Mouse (Mus musculus) CH12F3 (cell line): ENCODE data around the gene Gm20388.

ENCODE experiments used
- in situ Hi-C: fragments of 300-500 bp; cut with MboI; formaldehyde crosslinking; loops from 2 replicates; pipeline ENCODE4 v1.14.3; 2020; ENCODE audit warnings: low sequenced_read_pairs

The Gm20388 gene

DNA sequence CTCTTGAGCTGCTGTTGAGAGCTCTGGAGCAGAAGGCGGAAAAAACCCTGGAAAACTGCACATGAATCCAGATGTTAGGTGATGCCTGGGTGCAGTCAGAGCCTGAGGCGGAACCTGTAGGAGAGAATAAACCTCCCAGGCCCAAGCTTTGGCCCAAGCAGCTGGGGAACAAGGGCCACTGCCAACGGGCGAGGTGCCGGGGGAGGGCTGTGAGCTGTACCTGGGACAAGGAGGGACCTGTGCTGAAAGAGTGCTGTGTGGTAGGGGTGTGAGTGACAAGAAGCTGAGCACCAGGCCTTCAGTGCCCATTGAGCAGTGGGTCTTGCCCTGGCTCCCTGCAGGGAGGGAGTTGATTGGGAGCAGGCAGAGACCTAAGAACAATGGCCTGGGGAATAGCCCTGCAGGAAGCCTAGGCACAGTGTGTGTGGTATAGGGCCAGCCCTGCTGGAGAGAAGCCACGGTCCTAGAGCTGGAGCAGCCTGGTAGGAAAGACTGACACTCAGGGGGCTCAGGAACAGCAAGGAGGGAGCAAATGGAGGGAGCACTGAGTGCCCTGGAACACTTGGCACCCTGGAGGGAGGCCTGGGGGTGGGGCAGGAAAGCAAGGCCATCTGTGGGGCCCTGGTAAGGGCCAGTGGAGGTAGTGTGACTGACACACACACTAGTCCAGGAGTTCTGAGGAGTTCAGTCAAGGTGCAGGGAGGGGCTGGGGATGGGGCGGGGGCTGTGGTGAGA, 2056.2 kb downstream of the Gm20388 start:
- in situ Hi-C loops, result no loop called here

GRCm38 (mm10) chr8:121967977-121968376, 2057.3 kb downstream of the Gm20388 start:
- in situ Hi-C loops, result no loop called here

DNA sequence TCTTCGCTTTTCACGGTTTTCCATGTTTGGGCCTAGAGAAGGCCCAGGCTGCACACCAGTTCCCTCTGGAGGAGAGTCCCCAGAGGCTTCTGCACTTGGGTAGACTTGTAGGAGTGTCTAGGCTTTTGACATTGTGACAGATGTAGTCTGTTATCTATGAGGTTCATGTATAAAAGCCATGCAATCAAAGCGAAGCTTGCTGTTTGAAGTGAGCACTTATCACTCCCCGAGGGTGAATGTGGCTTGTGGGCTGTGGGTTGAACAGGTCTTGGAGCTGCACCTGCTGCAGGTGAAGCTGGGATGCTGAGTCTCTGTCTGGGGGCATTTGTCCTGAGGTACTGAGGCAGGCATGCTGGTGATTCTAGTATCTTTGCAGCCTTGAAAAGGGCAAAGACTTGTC, 2057.9 kb downstream of the Gm20388 start:
- in situ Hi-C loops, result no loop called here

GRCm38 (mm10) chr8:121970225-121970624, 2059.6 kb downstream of the Gm20388 start:
- in situ Hi-C loops, result no loop called here

GRCm38 (mm10) chr8:121971488-121972058, 2060.9 kb downstream of the Gm20388 start:
- in situ Hi-C loops, result no loop called here

GRCm38 (mm10) chr8:121973906-121974305, 2063.3 kb downstream of the Gm20388 start:
- in situ Hi-C loops, result no loop called here

- in situ Hi-C loops, result no loop called here
Measured at GRCm38 (mm10) chr8:121977819-121978590, 2067.4 kb downstream of the Gm20388 start.

GRCm38 (mm10) chr8:121978670-121979069, 2068.0 kb downstream of the Gm20388 start:
- in situ Hi-C loops, result no loop called here

DNA sequence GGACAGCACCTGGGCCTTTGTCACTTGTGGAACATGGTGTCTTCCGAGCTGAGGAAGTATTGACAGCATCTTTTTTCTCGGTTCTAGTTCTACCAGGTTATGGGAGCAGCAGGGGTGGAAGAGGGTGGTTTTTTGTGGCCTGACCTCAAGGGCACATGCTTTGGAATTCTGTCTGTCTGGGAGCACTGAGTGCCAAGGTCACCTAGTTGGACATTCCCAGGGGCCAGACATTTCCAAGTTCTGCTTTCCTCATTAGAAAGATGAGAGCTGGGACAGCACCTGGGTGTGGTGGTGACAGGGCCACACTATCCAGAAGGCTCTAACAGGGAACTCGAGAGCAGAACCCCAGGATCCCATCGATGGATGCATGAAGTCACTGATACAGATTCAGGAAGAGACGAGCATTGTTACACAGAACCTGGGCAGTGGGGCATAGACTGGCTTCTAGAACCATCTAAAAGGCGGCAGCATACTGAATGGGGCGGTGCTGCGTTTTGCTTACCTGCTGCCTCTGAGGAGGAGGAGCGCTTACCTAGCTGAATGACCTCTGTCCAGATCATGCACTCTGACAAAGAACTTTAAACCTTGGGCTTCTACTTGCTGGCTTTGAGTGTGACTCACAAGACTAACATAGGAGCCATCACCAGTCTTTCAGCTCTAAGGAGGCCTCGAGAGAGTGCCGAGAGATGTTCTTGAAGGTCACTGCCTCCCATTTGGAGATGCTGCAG, 2070.3 kb downstream of the Gm20388 start:
- in situ Hi-C loops, result no loop called here

DNA sequence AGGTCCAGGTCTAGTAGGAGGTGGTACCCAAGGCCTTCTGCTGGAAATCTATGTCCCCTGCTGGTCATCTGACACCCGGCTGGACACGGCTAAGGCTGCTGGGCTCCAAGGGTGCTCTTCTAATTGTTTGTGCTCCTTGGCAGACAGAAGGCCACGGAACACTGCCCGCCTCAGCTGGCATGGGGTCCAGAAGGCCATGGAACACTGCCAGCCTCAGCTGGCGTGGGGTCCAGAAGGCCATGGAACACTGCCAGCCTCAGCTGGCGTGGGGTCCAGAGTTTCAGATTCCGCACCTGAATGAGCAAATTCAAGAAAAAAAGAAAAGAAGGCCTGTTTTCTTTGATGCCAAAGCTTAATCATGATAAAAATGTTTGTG, 2070.9 kb downstream of the Gm20388 start:
- in situ Hi-C loops, result no loop called here

GRCm38 (mm10) chr8:121985673-121986072, 2075.0 kb downstream of the Gm20388 start:
- in situ Hi-C loops, result no loop called here

DNA sequence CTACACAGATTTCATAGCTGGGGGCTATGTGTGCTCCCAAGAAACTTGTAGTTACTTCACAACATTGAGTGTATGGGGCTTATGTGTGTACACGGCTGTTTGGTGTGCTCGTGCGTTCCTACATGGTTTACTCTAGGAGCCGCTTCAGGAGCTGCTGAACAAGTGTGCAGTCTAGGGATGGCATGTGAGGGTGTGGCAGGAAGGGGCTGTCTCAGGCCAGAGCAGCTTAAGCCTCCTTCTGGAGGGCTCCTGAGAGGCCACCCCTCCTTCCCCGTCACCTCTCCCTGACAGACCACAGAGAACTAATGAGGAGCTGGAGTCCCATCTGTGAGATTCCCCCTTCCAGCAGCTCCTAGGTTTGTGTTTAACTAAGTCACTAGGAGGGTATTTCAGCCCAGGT, 2077.3 kb downstream of the Gm20388 start:
- in situ Hi-C loops, result no loop called here

DNA sequence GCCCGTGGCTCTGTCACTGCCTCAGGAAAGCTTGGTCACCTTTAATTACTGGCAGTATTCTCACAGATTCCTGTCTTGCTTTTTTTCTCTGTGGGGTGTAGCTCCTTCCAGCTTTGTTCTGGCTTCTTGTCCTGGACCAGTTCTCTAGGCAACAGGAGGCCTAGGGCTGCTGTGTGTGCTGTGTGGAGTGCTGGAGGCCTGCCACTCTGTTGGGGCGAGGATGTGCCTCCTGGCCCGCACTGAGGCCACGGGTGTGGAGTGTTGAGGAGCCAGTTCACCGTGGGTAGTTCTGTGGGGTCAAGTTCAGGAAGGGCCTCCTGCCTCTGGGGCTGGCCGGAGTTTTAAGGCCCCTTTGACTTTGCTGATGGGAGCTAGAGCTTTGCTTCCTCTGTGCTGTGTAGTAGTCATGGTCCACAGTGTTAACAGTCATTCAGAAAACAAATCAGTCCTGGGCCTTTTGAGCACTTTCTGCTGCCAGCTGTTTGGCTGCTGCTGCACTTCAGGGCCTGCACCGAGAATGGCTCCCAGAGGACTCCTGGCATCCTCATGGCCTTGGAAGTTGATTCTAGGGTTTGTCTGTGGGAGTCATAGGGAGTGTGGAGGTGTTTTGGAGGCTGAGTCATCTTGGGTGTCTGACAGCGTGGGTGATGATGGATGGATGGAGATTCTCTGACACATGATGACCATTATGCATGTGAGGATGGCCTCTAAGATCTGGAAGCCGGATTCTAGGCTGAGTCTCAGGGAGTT, 2080.0 kb downstream of the Gm20388 start:
- in situ Hi-C loops, result no loop called here

- in situ Hi-C loops, result no loop called here
Measured at GRCm38 (mm10) chr8:121991611-121992010, 2081.0 kb downstream of the Gm20388 start.

GRCm38 (mm10) chr8:121992911-121993310, 2082.3 kb downstream of the Gm20388 start:
- in situ Hi-C loops, result no loop called here

- in situ Hi-C loops, result no loop called here
Measured at GRCm38 (mm10) chr8:121995112-121995511, 2084.5 kb downstream of the Gm20388 start.

GRCm38 (mm10) chr8:121995895-121996294, 2085.3 kb downstream of the Gm20388 start:
- in situ Hi-C loops, result no loop called here

- in situ Hi-C loops, result no loop called here
Measured at GRCm38 (mm10) chr8:121998631-121999030, 2088.0 kb downstream of the Gm20388 start.

DNA sequence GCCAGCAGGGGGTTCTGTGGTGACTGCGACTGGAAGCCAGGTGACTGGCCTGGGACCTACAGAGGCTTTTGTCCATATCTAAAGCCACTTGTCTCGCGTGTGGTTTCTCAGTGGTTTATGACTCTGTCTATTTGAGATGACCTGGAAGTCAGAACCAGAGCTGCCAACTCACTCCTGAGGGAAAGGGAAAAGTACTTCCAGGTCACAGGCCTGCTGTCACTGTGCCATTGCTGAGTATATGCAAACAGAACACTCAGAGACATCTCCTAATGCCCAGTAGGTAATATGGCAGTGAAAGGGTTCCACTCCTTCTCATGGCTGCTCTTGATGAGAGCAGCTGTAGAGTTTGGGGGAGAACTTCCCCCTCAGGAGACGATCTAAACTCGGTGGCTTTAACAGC, 2088.6 kb downstream of the Gm20388 start:
- in situ Hi-C loops, result no loop called here

GRCm38 (mm10) chr8:122001339-122002115, 2090.9 kb downstream of the Gm20388 start:
- in situ Hi-C loops, result no loop called here
